8 mouse cellular contexts compared by ENCODE assay signal in genomic region chr19:28967652-28968051, GRCm38 (mm10). TPM values are rescaled to one million over a fixed set of nuclear protein-coding genes. Genes with fewer than 3 reads are reported as not detected.
DNase-seq lines count a peak whose midpoint lies in the region; ATAC-seq and TF ChIP-seq lines count a peak whose summit lies in the region.

Gene 4430402I18Rik (minus strand): TSS chr19:28967800.

- H3K27ac ChIP-seq in lung, embryonic 14.5 days (ENCODE audit: low read depth), result no peak within 1 kb of the TSS
- H3K27ac ChIP-seq in heart, embryonic 11.5 days (ENCODE audit: low read depth, low read length), result no peak within 1 kb of the TSS
- no peak within 1 kb of the TSS for H3K27ac ChIP-seq in limb, embryonic 11.5 days (replicated peaks; ENCODE audit: low read depth, low read length)

- intact Hi-C loops in gastrocnemius, postnatal 14 days (cut with DNase I; ENCODE audit: low total_unique reads), result no loop called here

- 0 out of 2 replicates have a peak within 1 kb of the TSS, but pooled peaks have one; percentile 32 for H3K4me2 ChIP-seq in lung, embryonic 14.5 days
- H3K4me2 ChIP-seq in heart, embryonic 11.5 days, result peak within 1 kb of the TSS; percentile 44
- H3K4me2 ChIP-seq in limb, embryonic 11.5 days (ENCODE audit: low read depth, severe bottlenecking), result no peak within 1 kb of the TSS

- H3K9ac ChIP-seq in lung, embryonic 14.5 days, result no peak within 1 kb of the TSS
- no peak within 1 kb of the TSS for H3K9ac ChIP-seq in heart, embryonic 11.5 days (ENCODE audit: low read depth, low read length)
- H3K9ac ChIP-seq in limb, embryonic 11.5 days (ENCODE audit: low read length), result no peak within 1 kb of the TSS

- WGBS in lung, embryonic 14.5 days, result 3% methylated on average over 11 of the region's 11 CpGs
- 32% methylated on average over 11 of the region's 11 CpGs for WGBS in lung, adult 2 months
- 9% methylated on average over 11 of the region's 11 CpGs for WGBS in heart, embryonic 11.5 days (ENCODE audit: insufficient replicate concordance)
- 12% methylated on average over 11 of the region's 11 CpGs for WGBS in limb, embryonic 11.5 days

- H3K4me3 ChIP-seq in lung, embryonic 14.5 days (ENCODE audit: low read depth, low read length), result no peak within 1 kb of the TSS
- no peak within 1 kb of the TSS for H3K4me3 ChIP-seq in lung, adult 2 months (replicated peaks; ENCODE audit: extremely low read depth, low read depth, low read length)
- H3K4me3 ChIP-seq in heart, embryonic 11.5 days (ENCODE audit: low read depth, low read length), result no peak within 1 kb of the TSS
- H3K4me3 ChIP-seq in limb, embryonic 11.5 days (ENCODE audit: low read depth, low read length), result no peak within 1 kb of the TSS

- TF ChIP-seq CTCF in lung, embryonic 14.5 days (IDR thresholded peaks at IDR 0.05; ENCODE audit: low read depth), result no peak
- TF ChIP-seq CTCF in lung, adult 2 months (IDR thresholded peaks at IDR 0.05; ENCODE audit: insufficient read depth, low read length), result no peak

- no peaks in the 10 kb centered on the region for H3K9me3 ChIP-seq in lung, embryonic 14.5 days (ENCODE audit: low read depth, low read length)
- no peaks in the 10 kb centered on the region for H3K9me3 ChIP-seq in heart, embryonic 11.5 days (replicated peaks; ENCODE audit: control insufficient read depth, low read length)
- no peaks in the 10 kb centered on the region for H3K9me3 ChIP-seq in limb, embryonic 11.5 days (ENCODE audit: control insufficient read depth, low read length)

- TF ChIP-seq POLR2A in lung, adult 2 months (IDR thresholded peaks at IDR 0.05; ENCODE audit: borderline replicate concordance, extremely low read depth, low read depth, low read length), result no peak

- H3K4me1 ChIP-seq in lung, embryonic 14.5 days (ENCODE audit: insufficient read depth), result peaks cover 7% of the 10 kb centered on the region; the same call in 1 of the 2 replicates
- peaks cover 17% of the 10 kb centered on the region for H3K4me1 ChIP-seq in lung, adult 2 months (ENCODE audit: control insufficient read depth, insufficient read depth, low read length)
- H3K4me1 ChIP-seq in heart, embryonic 11.5 days (ENCODE audit: control insufficient read depth, insufficient read depth, low read length), result peaks cover 13% of the 10 kb centered on the region; the same call in 1 of the 2 replicates
- 0 out of 2 replicates have a peak, but pooled peaks cover 9% of the 10 kb centered on the region for H3K4me1 ChIP-seq in limb, embryonic 11.5 days (ENCODE audit: control insufficient read depth, insufficient read depth, low read length)

- no peaks in the 10 kb centered on the region for H3K27me3 ChIP-seq in lung, embryonic 14.5 days (ENCODE audit: insufficient read depth, low read length)
- no peaks in the 10 kb centered on the region for H3K27me3 ChIP-seq in heart, embryonic 11.5 days (ENCODE audit: control insufficient read depth, insufficient read depth, low read length)
- no peaks in the 10 kb centered on the region for H3K27me3 ChIP-seq in limb, embryonic 11.5 days (ENCODE audit: control insufficient read depth, insufficient read depth, low read length)

- no peaks in the 10 kb centered on the region for H3K36me3 ChIP-seq in lung, embryonic 14.5 days (ENCODE audit: insufficient read depth)
- no peaks in the 10 kb centered on the region for H3K36me3 ChIP-seq in heart, embryonic 11.5 days (ENCODE audit: control insufficient read depth, insufficient read depth, low read length)
- no peaks in the 10 kb centered on the region for H3K36me3 ChIP-seq in limb, embryonic 11.5 days (ENCODE audit: control insufficient read depth, insufficient read depth, low read length)

- ATAC-seq in lung, embryonic 14.5 days (ENCODE audit: insufficient read depth), result no peak
- no peak for ATAC-seq in heart, embryonic 11.5 days (replicated peaks; ENCODE audit: insufficient number of reproducible peaks, low FRiP score, low TSS enrichment)
- no peak for ATAC-seq in limb, embryonic 11.5 days (ENCODE audit: insufficient number of reproducible peaks, low FRiP score, low TSS enrichment, low read depth)

- peak; percentile 69 for DNase-seq in lung, embryonic 14.5 days
- no peak for DNase-seq in lung, adult 2 months
- peak; percentile 34 for DNase-seq in limb, embryonic 11.5 days (ENCODE audit: low spot score)
- DNase-seq in right cerebral cortex, adult 2 months (ENCODE audit: low spot score in 2 of 2), result peak; percentile 49 to 64
- DNase-seq in spleen, postnatal 36 days (ENCODE audit: low spot score in 2 of 2), result no peak
- DNase-seq in cerebellum, adult 9-11 months, result no peak
- no peak for DNase-seq in gastrocnemius, postnatal 14 days

RNA-seq across cellular contexts. Expression of gene 4430402I18Rik, which starts in this region (rescaled TPM):
- polyA plus RNA-seq in lung, embryonic 14.5 days (2014; fragmentation: Nextera tagmentation; extraction: Ambion mirVana), result 1.7 and 2.1 TPM in 2 replicates
- 2.0 and 3.6 TPM in 2 replicates for polyA plus RNA-seq in lung, adult 2 months (2012; rRNA removed)
- polyA plus RNA-seq in heart, embryonic 11.5 days (2014; fragmentation: Nextera tagmentation; extraction: Ambion mirVana), result 2.3 and 5.1 TPM in 2 replicates
- 0.11 and 0.37 TPM in 2 replicates for polyA plus RNA-seq in limb, embryonic 11.5 days (2014; fragmentation: Nextera tagmentation; extraction: Ambion mirVana)
- total RNA-seq in gastrocnemius, postnatal 14 days (2021), result 1 to 10 TPM in 1 of 2 experiments, not detected in 1; 1.2 TPM

Comparison
In these comparisons a context has a peak if more than half of its experiments do, and no peak if none do; other contexts are left out.
1. DNase-seq: peak in lung, embryonic 14.5 days (single experiment) and right cerebral cortex, adult 2 months (2 of 2); none in lung, adult 2 months (single experiment), spleen, postnatal 36 days (0 of 2), cerebellum, adult 9-11 months (single experiment) and gastrocnemius, postnatal 14 days (single experiment).
2. Peak in DNase-seq in limb, embryonic 11.5 days; RNA of the gene not detected or under 1 TPM.